Mouse (Mus musculus) embryo, embryonic 11 days (tissue): ENCODE data around the gene Acrbp.

ENCODE experiments used
- DNase-seq: peaks from one replicate; pipeline ENCODE4 v3.0.0-alpha.2; 2015

Acrbp gene

DNA sequence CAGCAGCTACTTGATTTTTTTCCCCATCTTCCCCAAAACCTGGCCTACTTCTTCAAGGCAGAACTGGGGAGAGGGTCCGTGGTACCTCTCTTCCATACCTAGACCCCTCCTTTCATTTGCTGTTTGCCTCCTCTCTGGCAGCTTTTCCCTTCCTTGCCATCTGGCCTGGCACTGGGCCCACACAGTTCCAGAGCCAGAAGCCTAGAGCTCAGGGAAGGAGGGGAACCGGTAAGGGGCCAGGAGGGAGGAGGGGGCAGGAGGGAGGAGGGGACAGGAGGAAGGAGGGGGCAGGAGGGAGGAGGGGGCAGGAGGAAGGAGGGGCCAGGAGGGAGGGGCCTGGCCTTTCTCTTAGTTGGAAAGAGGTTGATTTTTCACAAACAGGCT is 22.4 kb downstream of the Acrbp start:
- DNase-seq, result peak; percentile 27

- no peak for DNase-seq
These were observed 24.3 kb downstream of the Acrbp start for GRCm38 (mm10) chr6:125073825-125074224.

- DNase-seq, result no peak
These were observed 31.9 kb downstream of the Acrbp start for GRCm38 (mm10) chr6:125081394-125081793.

GRCm38 (mm10) chr6:125081797-125082560 is 32.5 kb downstream of the Acrbp start:
- peak; percentile 97 for DNase-seq

GRCm38 (mm10) chr6:125082801-125083386 is 33.4 kb downstream of the Acrbp start:
- DNase-seq, result no peak

DNA sequence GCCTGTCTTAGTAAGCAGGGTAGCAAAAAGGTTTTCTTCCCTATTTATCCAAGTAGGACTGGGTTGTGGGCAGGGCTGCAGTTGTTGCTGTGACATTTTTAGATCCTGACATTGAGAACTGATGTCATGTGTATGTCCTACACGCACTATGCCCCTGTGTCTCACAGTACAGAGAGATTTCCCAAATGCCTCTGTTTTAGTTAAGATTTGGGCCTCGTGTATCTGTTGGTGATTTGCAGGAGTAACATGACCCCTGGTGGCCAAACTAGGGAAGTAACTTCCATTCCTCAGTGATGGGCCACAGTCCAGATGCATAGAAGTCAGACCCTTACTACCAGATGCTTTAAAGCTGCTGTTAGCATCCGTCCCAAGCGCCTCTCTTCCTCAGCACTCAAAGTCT is 34.9 kb downstream of the Acrbp start:
- peak; percentile 85 for DNase-seq

DNA sequence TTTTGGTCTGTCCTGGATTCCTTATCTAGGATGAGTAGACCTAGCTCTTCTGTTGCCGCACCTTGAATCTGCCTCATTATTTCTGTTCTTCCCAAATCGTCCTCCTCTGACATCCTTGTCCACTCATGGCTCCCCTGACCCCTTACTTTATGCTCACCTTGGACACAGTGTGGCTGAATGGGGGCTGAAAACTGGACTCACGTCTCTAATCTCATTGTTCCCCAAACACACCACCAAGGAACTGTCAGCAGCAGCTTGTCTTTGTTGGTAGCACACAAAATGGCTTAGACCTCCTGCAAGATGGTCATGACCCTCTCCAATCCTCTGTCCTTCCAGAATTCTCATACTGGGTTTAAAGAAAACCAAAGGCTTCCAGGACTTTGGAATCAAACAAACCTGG is 38.4 kb downstream of the Acrbp start:
- DNase-seq, result no peak

DNA sequence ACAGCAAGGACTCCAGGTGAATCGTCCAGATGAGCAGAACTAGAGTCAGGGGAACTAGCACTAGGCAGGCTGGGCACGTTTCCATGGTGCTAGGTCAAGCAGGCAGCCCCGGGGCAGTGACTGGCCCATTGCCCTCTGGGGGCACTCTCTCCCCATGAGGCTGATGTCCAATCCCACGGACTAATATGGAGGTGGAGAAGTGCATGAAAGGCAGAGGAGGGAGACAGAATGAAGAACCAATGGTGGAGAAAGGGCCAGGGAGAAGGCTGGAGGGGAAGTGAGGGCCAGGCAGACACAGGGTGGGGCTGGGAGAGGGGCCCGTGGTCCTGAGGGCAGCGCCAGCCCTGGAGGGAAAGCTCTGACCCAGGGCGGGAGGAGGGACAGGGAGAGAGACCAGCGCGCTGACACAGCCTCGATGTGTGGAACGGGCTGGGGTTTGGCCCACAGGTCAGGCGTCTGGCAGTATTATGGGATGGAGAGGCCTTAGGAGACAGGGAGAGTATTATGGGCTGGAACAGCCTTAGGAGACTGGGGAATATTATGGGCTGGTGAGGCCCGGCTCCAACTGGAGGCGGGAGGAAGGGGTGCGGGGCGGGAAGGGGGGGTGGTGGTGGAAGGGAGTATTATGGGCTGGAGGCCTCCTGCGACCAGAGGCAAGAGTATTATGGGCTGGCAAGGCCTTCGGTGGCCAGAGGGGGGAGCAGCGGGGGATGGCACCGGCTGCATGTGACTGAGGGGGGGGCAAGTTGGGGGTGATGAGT is 39.3 kb downstream of the Acrbp start:
- DNase-seq, result peak; percentile 93

DNA sequence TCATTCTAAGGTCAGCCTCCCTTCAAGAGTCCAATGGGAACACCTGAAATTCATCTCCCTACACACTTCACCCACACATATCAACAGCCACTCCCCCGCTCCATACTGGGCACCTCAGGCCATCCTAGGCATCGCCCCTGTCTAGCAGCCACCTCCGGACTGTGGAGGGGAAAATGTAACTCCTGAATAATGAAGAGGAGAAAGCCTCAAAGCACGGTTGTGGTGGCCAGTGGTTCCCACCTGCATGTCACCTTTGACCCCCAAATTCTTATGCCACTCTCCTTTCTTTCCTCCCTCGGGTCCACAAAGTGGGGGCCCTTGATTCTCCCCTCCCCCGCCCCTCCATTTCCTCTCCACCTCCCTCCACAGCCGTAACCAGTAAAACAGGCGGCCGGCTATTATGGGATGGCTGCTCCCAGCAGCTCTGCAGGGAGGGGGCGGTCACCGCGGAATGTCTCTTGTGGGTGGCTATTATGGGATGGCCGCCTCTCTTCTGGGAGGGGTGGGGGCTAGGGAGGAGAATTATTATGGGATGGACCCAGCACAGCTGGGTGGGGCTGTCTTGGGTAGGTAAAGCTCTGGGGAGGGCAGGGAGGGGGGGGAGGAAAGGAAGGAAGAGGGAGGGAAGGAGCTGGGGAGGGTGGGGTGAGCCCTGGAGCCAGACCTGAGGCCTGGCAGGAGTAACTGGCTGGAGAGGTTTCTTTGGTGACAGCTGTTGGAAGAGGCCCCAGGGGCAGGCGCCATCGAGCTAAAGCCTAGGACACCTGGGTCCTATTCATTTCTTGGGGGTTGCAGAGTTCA is 40.2 kb downstream of the Acrbp start:
- DNase-seq, result peak; percentile 84

DNA sequence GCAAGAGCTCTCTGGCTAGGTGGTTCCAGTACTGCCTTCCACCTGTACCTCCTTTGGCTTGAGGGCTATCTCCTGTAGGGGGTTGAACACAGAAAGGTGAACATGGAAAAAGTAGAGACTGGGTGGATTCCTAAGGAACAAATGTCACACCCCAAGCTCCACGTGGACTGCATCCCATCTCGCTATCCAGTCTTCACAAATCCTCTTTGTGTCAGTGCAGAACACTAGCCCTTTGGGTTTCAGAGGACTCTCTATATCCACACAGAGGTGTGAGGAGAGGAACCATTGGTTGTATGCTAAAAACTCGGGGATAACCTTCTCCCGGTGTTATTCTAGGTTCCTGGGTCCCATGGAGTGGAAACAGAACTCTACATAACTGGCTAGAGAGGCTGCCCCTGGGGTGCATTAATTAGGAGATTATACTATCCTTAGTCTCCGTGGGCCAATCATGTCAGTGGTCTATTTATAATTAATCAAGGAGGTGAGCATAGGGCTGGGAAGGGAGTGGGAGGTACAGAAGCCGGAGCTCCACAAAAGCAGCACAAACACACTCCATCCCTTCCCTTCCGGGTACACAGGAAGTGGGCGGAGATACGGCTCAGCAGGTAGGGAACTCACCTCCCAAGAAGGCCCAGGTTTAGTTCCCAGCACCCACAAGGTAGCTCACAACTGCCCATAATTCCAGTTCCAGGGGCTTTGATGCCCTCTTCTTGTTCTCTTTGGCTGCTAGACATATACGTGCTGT is 41.0 kb downstream of the Acrbp start:
- no peak for DNase-seq

DNA sequence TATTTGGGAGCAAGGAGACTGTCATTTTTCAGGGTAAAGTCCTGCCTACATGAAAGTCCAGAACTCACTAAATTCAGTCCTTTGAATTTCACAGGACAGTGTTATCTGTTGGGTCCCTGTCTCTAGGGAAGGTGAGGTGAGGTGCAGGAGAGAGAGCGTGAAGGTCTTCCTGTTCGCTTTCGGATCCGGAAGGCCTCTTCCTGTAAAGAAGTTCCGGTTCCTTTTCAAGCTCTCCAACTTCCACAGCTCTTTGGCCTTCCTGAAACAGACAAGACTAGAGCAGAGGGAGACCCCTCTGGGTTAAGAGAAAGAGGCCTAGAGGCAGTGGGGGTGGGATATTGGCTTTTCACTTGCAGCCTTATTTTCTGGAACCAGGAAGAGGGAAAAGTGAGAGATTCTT is 42.9 kb downstream of the Acrbp start:
- no peak for DNase-seq

DNA sequence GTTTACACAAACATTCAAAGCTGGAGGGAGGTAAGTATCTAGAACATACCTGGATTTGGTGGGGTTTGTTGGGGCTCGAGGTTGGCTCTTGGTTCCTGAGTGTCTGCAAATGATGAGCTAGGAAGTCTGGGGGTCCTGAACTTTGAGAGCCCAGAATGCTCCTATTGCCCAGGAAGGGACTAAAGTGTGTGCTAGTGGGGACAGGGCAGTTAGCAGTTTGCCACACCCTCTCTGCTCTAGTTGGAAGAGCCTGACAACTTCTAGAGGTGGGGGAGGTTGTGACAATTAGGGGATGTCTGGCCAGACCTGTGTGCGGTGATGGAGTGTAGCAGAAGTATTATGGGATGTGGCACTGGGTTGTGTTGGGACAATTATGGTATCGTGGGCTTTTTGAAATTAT is 45.4 kb downstream of the Acrbp start:
- DNase-seq, result peak; percentile 30

DNA sequence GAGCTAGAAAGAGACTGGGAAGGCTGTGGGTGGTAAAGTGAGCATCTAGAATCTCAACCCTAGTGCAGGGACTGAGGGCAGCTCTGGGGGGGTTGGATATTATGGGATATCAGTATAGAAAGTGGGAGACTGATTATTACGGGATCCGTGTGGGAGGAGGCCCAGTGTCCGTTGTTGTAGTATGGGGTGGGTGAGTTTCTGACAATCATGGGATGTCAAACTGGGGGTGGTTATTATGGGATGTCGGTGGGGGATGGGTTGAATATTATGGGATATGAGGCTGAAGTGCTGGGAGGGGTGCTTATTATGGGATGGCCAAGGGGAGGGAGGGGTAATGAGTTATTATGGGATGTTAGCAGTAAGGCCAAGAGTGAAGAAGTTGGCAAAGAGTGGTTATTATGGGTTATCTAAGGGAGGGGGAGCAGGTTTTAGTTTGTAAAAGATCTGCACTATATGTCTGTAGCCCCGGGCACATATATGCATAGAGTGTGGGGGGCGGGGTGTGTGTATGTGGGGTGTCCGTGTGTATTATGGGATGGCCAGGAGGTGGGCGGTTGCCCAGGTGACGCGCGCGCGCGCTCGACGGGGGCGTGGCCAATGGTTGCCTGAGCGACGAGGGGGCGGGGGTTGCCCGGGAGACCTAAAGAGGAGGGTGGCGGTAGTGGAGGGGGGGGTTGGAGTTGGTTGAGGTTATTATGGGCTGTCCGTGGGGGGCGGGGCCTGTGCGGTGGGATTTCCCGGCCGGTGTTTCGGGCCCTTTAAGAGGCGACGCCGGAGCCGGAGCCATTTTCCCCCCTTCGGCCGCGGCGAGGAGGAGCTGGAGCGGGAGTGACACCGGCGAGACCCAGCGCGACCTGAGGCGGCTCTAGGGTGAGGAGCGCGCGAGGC is 46.1 kb downstream of the Acrbp start, which contains the start of gene Chd4:
Gene Chd4, plus strand, starts transcription at position 591 of the 888 bp plus-strand sequence.
- DNase-seq, result peak; percentile 93

- no peak for DNase-seq
These were observed 46.7 kb downstream of the Acrbp start for GRCm38 (mm10) chr6:125096279-125096596.

- DNase-seq, result peak; percentile 81
These were observed 47.3 kb downstream of the Acrbp start for GRCm38 (mm10) chr6:125096597-125097345.

- no peak for DNase-seq
These were observed 47.8 kb downstream of the Acrbp start for GRCm38 (mm10) chr6:125097346-125097689.

GRCm38 (mm10) chr6:125097951-125098350 is 48.5 kb downstream of the Acrbp start:
- DNase-seq, result no peak

- no peak for DNase-seq
These were observed 49.0 kb downstream of the Acrbp start for GRCm38 (mm10) chr6:125098513-125098912.

- peak; percentile 39 for DNase-seq
These were observed 50.0 kb downstream of the Acrbp start for GRCm38 (mm10) chr6:125099421-125099971.

DNA sequence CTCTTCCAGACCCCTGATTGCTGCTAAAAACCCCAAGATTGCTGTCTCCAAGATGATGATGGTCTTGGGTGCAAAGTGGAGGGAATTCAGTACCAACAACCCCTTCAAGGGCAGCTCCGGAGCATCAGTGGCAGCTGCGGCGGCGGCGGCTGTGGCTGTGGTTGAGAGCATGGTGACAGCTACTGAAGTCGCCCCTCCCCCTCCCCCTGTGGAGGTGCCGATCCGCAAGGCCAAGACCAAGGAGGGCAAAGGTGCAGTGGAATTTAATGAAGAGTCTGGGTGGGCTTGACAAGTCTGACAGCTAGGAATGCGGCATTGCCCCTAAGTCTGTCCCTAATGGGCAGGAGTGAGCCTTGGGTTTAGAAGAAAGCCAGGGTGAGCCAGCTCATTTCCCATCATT is 52.0 kb downstream of the Acrbp start:
- DNase-seq, result no peak
